Mouse (Mus musculus) stomach, embryonic 16.5 days (tissue): ENCODE measurements around the gene Fbrsl1. TPM values are rescaled to one million over a fixed set of nuclear protein-coding genes. Genes with fewer than 3 reads are reported as not detected.

Source experiments
- ATAC-seq: fragments of 200-750 bp; cut with Nextera tagmentation; 2 replicates; pipeline ENCODE4 v1.8.0; 2017; ENCODE audit warnings: moderate number of reproducible peaks, moderate TSS enrichment; ENCODE audit not compliant: insufficient read depth, low FRiP score
- H3K27ac ChIP-seq: fragments of 300-500 bp; sonication (generic); 2 replicates; pipeline ENCODE4 v1.5.1; 2014; ENCODE audit warnings: low read length
- H3K27me3 ChIP-seq: fragments of 300-500 bp; sonication (generic); 2 replicates; pipeline ENCODE4 v1.6.1; 2014; ENCODE audit warnings: low read length, control low read depth, mixed read lengths; ENCODE audit not compliant: control insufficient read depth, insufficient read depth
- H3K36me3 ChIP-seq: fragments of 300-500 bp; sonication (generic); 2 replicates; pipeline ENCODE4 v1.6.1; 2014; ENCODE audit warnings: low read length; ENCODE audit not compliant: control insufficient read depth, insufficient read depth
- H3K4me1 ChIP-seq: fragments of 300-500 bp; sonication (generic); 2 replicates; pipeline ENCODE4 v1.6.1; 2014; ENCODE audit warnings: low read length, control low read depth, mixed read lengths; ENCODE audit not compliant: control insufficient read depth, insufficient read depth
- H3K4me2 ChIP-seq: fragments of 300-500 bp; sonication (generic); 2 replicates; pipeline ENCODE4 v1.6.1; 2014; ENCODE audit warnings: low read depth, low read length, mixed read lengths
- H3K4me3 ChIP-seq: fragments of 300-500 bp; sonication (generic); replicated peaks from 2 replicates; pipeline ENCODE4 v1.5.1; 2014; ENCODE audit warnings: mild to moderate bottlenecking, low read length
- H3K9ac ChIP-seq: fragments of 300-500 bp; sonication (generic); 2 replicates; pipeline ENCODE4 v1.6.1; 2014; ENCODE audit warnings: low read length
- H3K9me3 ChIP-seq: fragments of 300-500 bp; sonication (generic); replicated peaks from 2 replicates; pipeline ENCODE4 v1.6.1; 2016; ENCODE audit warnings: low read length, control low read depth; ENCODE audit not compliant: control insufficient read depth
- WGBS: fragments of 180-500 bp; shearing (Covaris S2); extraction: QIAGEN DNeasy Blood & Tissue Kit; methylation state at CpG from one replicate; pipeline ENCODE4 v1.1.7; 2014; 5-methylcytosine and 5-hydroxymethylcytosine counted together
- polyA plus RNA-seq: library from polyadenylated mRNA; unstranded; fragments of >200 nt; fragmentation: Nextera tagmentation; extraction: Ambion mirVana; gene quantifications from 2 replicates; pipeline ENCODE4 v1.2.1, GENCODE M21; 2015

Fbrsl1 gene
- polyA plus RNA-seq, 1 experiment from 2014 or later, result 5.5 TPM

- ATAC-seq, result no peak
- Histone ChIP-seq H3K4me1 (peaks cover 4% of the 10 kb centered on the region; the same call in 1 of the 2 replicates), H3K9ac (no peak within 1 kb of the TSS), H3K27me3 (peaks cover 15% of the 10 kb centered on the region), H3K4me2 (no peak within 1 kb of the TSS), H3K9me3 (no peaks in the 10 kb centered on the region), H3K4me3 (no peak within 1 kb of the TSS), H3K36me3 (no peaks in the 10 kb centered on the region), H3K27ac (no peak within 1 kb of the TSS)
- 65% methylated on average over 4 of the region's 4 CpGs for WGBS
Observed at GRCm38 (mm10) chr5:110344524-110344923, 103.8 kb downstream of the Fbrsl1 start, which contains the start of gene Lrcol1. Lrcol1 (plus strand) TSS chr5:110344730.

GRCm38 (mm10) chr5:110342648-110343284, 105.5 kb downstream of the Fbrsl1 start, which contains the start of gene P2rx2:
P2rx2 (minus strand) TSS chr5:110343212.
- H3K27ac ChIP-seq, result no peak within 1 kb of the TSS
- peak within 1 kb of the TSS; percentile 52 for H3K4me3 ChIP-seq
- H3K4me1 ChIP-seq, result peaks cover 4% of the 10 kb centered on the region; the same call in 1 of the 2 replicates
- peaks cover 15% of the 10 kb centered on the region for H3K27me3 ChIP-seq
- H3K9ac ChIP-seq, result peak within 1 kb of the TSS; percentile 65
- WGBS, result under 1% methylated on average over 43 of the region's 43 CpGs
- H3K4me2 ChIP-seq, result peak within 1 kb of the TSS; percentile 94
- no peaks in the 10 kb centered on the region for H3K36me3 ChIP-seq
- H3K9me3 ChIP-seq, result no peaks in the 10 kb centered on the region
- peak; percentile 66; the same call in 1 of the 2 replicates for ATAC-seq

GRCm38 (mm10) chr5:110338792-110339191, 109.5 kb downstream of the Fbrsl1 start:
- Histone ChIP-seq H3K27ac (no peak overlapping the region), H3K4me1 (peaks cover 4% of the 10 kb centered on the region; the same call in 1 of the 2 replicates)

GRCm38 (mm10) chr5:110330508-110330907, 117.8 kb downstream of the Fbrsl1 start:
- H3K9me3 ChIP-seq, result no peaks in the 10 kb centered on the region
- no peak for ATAC-seq
- H3K27me3 ChIP-seq, result no peaks in the 10 kb centered on the region
- no peak overlapping the region for H3K4me3 ChIP-seq
- H3K4me1 ChIP-seq, result no peaks in the 10 kb centered on the region
- no peak overlapping the region for H3K4me2 ChIP-seq
- 76% methylated on average over 3 of the region's 3 CpGs for WGBS
- no peak overlapping the region for H3K9ac ChIP-seq
- no peak overlapping the region for H3K27ac ChIP-seq
- peaks cover 15% of the 10 kb centered on the region; the same call in 1 of the 2 replicates for H3K36me3 ChIP-seq

More at GRCm38 (mm10) chr5:110338792-110339191, 109.5 kb downstream of the Fbrsl1 start:
- no peak for ATAC-seq
- H3K4me2 ChIP-seq, result no peak overlapping the region
- H3K9me3 ChIP-seq, result no peaks in the 10 kb centered on the region
- no peak overlapping the region for H3K9ac ChIP-seq
- WGBS, result 74% methylated on average over 2 of the region's 2 CpGs
- peaks cover 15% of the 10 kb centered on the region for H3K27me3 ChIP-seq
- no peak overlapping the region for H3K4me3 ChIP-seq
- H3K36me3 ChIP-seq, result 0 out of 2 replicates have a peak, but pooled peaks cover 7% of the 10 kb centered on the region

- H3K9ac ChIP-seq, result no peak overlapping the region
- no peak overlapping the region for H3K4me2 ChIP-seq
- no peaks in the 10 kb centered on the region for H3K9me3 ChIP-seq
- H3K4me1 ChIP-seq, result no peaks in the 10 kb centered on the region
- H3K27me3 ChIP-seq, result no peaks in the 10 kb centered on the region
- H3K27ac ChIP-seq, result no peak overlapping the region
- 93% methylated on average over 3 of the region's 3 CpGs for WGBS
- H3K36me3 ChIP-seq, result peaks cover 8% of the 10 kb centered on the region; the same call in 1 of the 2 replicates
- H3K4me3 ChIP-seq, result no peak overlapping the region
- no peak for ATAC-seq
Observed at GRCm38 (mm10) chr5:110313127-110313526, 135.2 kb downstream of the Fbrsl1 start.

Other genes starting within 250 kb of the Fbrsl1 start
- gene Ankle2, start 217.5 kb downstream of the Fbrsl1 start, polyA plus RNA-seq, result 19.6 and 23.9 TPM in 2 replicates
- gene Pgam5, start 178.6 kb downstream of the Fbrsl1 start, polyA plus RNA-seq, result 45.0 and 46.3 TPM in 2 replicates
- gene Pxmp2, start 162.3 kb downstream of the Fbrsl1 start, polyA plus RNA-seq, result 7.9 and 9.0 TPM in 2 replicates
- gene Pole, start 162.2 kb downstream of the Fbrsl1 start, polyA plus RNA-seq, result 18.8 and 21.9 TPM in 2 replicates
- 0.72 TPM in 2 replicates for gene P2rx2, start 105.3 kb downstream of the Fbrsl1 start, polyA plus RNA-seq
- gene Lrcol1, start 103.8 kb downstream of the Fbrsl1 start, polyA plus RNA-seq, result not detected in 2 replicates
- 0.41 and 0.59 TPM in 2 replicates for gene Galnt9, start 95.9 kb upstream of the Fbrsl1 start, polyA plus RNA-seq
- gene Noc4l, start 204.9 kb upstream of the Fbrsl1 start, polyA plus RNA-seq, result 47.2 and 48.5 TPM in 2 replicates
- 15.1 and 16.1 TPM in 2 replicates for gene Ddx51, start 204.9 kb upstream of the Fbrsl1 start, polyA plus RNA-seq